Mouse (Mus musculus) left cerebral cortex, postnatal 4 days (tissue): ENCODE results near the gene Gramd1c. TPM values are rescaled to one million over a fixed set of nuclear protein-coding genes. Genes with fewer than 3 reads are reported as not detected.

ENCODE experiments used
- DNase-seq: peaks from one replicate; pipeline ENCODE4 v3.0.0-alpha.2; 2022
- intact Hi-C: fragments of 180-260 bp; cut with DNase I; formaldehyde crosslinking; loops from one replicate; pipeline ENCODE4 v1.15.1; 2025
- total RNA-seq, 2 experiments: library from RNA; stranded (reverse); gene quantifications; 2 replicates each; pipeline ENCODE4 v1.2.3; 2021

Gene Gramd1c
- 1 to 10 TPM; 2.9 to 4.9 TPM for total RNA-seq

DNA sequence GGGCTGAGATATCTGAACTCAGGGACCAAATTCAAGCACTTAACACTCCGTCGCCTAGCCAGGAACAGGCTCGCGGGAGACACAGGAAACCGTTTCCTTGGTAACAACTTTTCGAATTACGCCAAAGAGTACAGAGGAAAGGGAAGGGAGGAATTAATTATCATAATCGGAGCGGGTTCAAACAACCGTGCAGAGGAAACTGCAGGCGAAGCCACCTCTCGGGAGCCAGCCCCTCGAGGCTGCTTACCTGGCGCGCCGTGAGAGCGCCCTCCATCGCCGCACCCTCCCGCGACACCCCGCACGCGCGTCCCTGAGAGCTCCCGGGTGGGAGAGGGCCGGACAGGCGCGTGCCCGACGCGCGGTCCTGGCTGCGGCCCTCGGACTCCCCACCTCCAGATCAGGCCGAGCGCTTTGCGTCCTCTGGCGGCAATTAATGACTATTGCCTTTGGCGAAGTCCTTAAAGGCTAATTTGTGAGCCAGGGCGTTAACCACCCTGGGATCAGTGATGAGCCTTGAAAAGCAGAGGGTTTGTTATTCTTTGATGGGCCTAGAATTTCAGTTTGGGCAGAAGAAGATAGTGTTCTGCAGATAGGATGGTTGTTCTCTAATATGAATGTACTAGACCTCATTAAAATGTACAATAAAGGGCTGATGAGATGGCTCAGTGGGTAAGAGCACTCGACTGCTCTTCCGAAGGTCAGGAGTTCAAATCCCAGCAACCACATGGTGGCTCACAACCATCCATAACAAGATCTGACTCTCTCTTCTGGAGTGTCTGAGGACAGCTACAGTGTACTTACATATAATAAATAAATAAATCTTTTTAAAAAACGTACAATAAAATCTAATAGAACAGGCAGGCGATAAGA lies at the start of gene Gramd1c:
Gramd1c (minus strand) TSS at position 321 of the 870 bp plus-strand sequence.
- intact Hi-C loops: loop anchor here (5.0 to 10.0 kb wide), 2 partner anchors 176 to 548 kb away; partner anchors contain the start of gene Ccdc191
- peak; percentile 79 for DNase-seq

DNA sequence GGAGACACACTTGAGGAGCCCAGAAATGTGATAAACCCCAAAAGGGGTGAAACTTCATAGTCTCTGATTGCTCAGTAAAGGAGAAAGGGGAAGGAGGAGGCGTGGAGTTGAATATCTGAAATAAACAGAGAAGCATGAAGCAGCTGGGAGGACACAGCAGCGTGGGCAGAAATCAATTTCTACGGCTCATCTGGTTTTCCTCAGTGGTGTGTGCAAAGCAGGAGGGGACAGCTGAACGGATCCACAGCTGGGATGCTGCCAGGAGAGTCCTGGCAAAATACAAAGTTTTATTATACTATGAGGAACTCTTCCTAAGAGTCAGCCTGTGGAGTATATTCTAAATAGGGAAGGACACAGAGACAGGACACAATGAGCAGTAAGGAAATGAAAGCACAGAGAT lies 45.9 kb upstream of the Gramd1c start:
- intact Hi-C loops: no loop called here
- peak; percentile 14 for DNase-seq

GRCm38 (mm10) chr16:44105211-44105610 lies 42.1 kb upstream of the Gramd1c start:
- intact Hi-C loops: no loop called here
- no peak for DNase-seq

DNA sequence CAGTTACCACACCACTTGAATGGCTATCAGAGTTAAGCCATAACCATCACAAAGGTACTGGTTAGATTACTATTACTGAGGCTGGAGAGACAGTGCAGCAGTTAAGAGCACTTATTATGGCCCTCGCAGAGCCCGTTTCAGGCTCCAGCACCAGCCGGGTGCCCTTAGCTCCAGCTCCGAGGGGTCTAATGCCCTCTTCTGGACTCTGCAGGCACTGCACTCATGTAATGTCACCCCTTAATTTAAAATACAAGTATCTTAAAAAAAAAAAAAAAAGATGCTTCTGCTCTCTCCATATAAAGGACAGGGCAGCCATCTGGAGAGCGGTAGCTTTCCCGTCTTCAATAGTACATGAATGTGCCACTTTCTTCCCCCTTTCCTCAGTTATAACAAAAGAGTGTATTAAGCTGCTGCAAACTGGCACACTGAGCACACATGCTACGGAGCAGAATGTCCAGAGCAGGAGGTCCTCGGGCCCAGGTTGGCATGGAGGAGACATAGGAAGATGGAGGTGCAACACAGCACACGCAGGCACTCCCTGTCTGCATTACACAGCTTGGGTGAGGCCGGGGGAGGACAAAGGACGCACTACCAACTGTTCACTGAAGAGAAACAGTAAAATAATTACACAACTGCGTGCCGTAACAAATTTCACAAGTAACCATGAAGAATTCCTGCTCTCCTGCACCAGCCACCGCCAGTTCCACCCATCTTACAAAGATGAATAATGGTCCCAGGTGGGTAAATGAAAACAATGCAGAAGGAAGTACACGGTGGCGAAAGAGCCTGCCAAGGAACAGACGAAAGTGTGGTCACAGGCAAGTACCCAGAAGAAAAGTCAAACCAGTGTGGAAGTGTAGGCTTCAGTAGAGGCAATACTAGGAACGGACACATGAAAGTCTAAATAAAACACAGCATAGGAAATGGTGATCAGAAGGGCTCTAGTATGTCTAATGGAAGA lies 40.9 kb upstream of the Gramd1c start:
- intact Hi-C loops: no loop called here
- no peak for DNase-seq

- intact Hi-C loops: no loop called here
- DNase-seq: no peak
Observed at GRCm38 (mm10) chr16:44102925-44103324, 39.8 kb upstream of the Gramd1c start.

DNA sequence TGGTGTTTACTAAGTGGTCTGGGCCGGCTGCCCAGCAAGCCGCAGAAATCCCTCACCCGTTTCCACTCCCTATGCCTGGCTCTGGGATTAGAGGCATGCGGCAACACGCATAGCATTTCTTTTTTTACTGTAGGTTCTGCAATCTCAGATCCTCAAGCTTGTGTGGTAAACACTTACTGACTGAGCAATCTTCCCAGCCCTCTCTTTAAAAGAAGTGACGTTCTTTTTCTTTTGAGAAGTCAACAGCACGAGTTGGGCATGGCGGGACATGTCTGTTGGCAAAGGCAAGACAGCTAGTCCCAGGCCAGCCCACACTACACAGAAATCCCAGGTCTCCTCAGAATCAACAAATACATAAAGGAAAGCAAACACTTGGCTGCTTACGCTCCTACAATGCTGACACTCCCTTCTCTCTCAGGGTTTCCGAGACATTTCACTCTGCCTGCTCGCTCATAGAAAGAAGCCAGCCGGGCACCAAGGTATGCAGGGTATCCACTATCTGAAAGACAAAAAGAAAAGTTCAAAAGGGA lies 38.1 kb upstream of the Gramd1c start:
- no peak for DNase-seq
- intact Hi-C loops: no loop called here

GRCm38 (mm10) chr16:44099377-44099776 lies 36.2 kb upstream of the Gramd1c start:
- DNase-seq: no peak
- intact Hi-C loops: no loop called here

DNA sequence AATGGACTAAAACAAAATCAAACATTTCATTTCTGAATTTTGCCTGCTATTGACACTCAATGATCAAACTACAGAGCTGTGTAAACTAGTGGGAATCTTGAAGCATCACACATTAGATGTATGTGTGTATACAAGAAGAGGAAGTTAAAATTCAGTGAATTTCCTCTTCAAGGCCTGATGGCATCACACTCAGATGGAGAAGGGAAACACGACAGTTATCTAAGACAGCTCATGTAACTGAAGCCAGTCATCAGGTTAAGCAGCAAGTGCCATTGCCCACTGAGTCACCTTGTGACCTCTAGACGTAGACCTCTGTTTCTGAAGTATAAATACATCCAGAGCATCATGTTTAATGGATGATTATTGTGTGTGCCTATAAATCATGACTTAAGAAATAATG lies 24.5 kb upstream of the Gramd1c start:
- intact Hi-C loops: no loop called here
- no peak for DNase-seq

GRCm38 (mm10) chr16:44061341-44061740 lies 1.8 kb downstream of the Gramd1c start:
- intact Hi-C loops: loop anchor here (5.0 to 10.0 kb wide), 2 partner anchors 174 to 547 kb away; partner anchors contain the start of gene Ccdc191
- DNase-seq: no peak

DNA sequence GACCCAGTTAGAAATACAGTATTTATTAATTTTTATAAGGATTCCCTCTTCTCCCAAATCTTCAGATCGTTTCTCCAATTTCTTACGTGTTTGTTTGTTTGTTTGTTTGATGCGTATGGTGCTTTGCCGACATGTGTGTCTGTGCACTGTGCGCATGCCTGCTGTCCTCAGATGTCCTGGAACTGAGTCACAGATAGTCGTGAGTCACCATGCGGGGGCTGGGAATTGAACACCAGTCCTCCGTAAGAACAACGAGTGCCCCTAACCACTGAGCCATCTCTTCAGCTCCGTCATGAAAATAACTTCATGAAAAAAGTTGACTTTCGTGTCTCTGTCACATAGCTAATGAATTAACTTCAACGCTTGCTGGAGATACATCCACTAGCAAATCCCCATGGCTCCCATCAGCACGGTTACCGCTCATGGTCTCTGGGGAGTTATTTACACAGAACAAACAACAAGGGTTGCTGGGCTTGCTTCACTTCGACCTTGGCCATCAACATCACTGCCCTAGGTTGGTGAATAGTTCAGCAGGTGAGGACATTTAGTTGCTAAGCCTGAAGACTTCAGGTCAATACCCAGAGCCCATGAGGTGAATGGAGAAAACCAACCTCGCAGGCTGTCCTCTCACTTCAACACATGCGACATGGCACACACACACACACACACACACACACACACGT lies 2.4 kb downstream of the Gramd1c start:
- intact Hi-C loops: loop anchor here (5.0 to 10.0 kb wide), 2 partner anchors 173 to 546 kb away; partner anchors contain the start of gene Ccdc191
- no peak for DNase-seq

DNA sequence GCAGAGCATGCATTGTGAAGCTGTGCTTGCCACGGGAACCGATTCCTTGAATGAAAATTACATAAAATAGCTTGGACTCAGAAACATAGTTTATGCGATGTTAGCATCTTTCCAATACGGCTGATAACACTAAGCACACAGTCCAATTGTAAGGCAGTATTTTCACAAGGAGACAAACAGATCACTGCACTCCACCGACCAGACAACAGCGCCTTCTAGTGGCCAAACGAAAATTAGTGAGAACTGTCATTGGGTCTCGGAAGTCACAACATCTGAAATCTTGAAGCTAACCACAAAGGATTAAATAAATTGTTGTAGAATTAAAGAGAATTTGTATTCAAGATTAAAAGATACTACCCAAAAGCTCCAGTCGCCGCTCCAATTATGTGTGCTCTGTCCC lies 4.4 kb downstream of the Gramd1c start:
- DNase-seq: peak; percentile 59
- intact Hi-C loops: no loop called here

GRCm38 (mm10) chr16:44055766-44056165 lies 7.4 kb downstream of the Gramd1c start:
- DNase-seq: no peak
- intact Hi-C loops: no loop called here

GRCm38 (mm10) chr16:44053265-44053664 lies 9.9 kb downstream of the Gramd1c start:
- no peak for DNase-seq
- intact Hi-C loops: no loop called here

GRCm38 (mm10) chr16:44052390-44052789 lies 10.8 kb downstream of the Gramd1c start:
- no peak for DNase-seq
- intact Hi-C loops: no loop called here

DNA sequence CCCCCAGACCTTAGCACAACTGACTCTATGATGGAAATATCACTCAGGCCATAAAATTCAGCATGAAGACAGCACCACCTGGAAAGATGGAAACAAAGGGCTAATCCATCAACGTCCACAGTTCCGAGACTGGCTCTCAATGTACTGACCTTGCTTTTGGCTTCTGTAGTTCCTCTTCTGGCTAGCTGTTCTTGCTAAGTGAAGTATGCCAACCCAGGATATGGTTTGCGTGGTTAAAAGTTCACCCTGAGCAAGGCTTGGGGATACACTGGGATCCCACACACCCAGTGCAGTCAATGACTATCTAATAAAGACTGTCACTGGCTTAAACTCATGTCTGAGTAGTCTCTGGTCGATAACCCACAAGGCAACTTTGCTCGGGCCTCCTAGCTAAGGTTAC lies 13.0 kb downstream of the Gramd1c start:
- no peak for DNase-seq
- intact Hi-C loops: no loop called here

GRCm38 (mm10) chr16:44039112-44039511 lies 24.0 kb downstream of the Gramd1c start:
- DNase-seq: no peak
- intact Hi-C loops: no loop called here

DNA sequence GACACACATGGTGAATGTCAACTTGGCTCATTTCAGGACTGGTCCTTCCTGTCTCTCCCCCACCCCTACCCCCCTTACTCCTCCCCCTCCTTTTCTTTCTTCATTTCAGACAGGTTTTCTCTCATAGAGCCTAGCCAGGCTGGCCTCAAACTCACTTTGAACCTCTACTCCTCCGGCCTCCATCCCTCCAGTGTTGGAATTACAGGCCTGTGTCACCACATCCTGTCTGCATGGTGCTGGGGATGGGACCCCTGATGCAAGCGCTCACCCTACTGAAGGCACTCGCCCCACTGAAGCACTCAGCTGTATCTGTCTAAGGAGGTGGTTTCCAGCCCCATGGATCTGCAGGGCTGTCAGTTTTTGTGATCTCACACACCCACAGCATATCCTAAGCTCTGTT lies 27.9 kb downstream of the Gramd1c start:
- intact Hi-C loops: no loop called here
- no peak for DNase-seq

DNA sequence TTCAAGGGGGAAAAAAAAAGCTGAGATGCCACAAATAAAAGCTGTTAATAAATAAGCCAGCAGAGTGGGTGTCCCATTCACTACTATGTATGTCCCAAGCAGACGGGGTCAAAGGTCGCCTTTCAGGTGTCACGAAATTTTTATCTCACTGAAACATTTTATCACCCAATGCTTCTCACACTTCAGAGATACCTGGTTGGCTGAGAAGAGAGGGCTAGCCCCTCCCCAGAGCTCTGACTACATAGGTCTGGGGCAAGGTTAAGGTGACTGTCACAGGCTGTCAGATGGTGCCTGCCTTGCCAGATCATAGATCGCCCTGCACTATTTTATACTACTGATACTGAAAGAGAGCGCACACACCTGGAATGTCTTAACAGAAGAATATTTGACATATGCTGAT lies 29.8 kb downstream of the Gramd1c start:
- no peak for DNase-seq
- intact Hi-C loops: no loop called here

- intact Hi-C loops: no loop called here
- DNase-seq: no peak
Observed at GRCm38 (mm10) chr16:44029273-44029672, 33.9 kb downstream of the Gramd1c start.

GRCm38 (mm10) chr16:44026822-44027221 lies 36.3 kb downstream of the Gramd1c start:
- intact Hi-C loops: no loop called here
- DNase-seq: no peak
